7 mouse cellular contexts compared by ENCODE assay signal in the genomic region with DNA sequence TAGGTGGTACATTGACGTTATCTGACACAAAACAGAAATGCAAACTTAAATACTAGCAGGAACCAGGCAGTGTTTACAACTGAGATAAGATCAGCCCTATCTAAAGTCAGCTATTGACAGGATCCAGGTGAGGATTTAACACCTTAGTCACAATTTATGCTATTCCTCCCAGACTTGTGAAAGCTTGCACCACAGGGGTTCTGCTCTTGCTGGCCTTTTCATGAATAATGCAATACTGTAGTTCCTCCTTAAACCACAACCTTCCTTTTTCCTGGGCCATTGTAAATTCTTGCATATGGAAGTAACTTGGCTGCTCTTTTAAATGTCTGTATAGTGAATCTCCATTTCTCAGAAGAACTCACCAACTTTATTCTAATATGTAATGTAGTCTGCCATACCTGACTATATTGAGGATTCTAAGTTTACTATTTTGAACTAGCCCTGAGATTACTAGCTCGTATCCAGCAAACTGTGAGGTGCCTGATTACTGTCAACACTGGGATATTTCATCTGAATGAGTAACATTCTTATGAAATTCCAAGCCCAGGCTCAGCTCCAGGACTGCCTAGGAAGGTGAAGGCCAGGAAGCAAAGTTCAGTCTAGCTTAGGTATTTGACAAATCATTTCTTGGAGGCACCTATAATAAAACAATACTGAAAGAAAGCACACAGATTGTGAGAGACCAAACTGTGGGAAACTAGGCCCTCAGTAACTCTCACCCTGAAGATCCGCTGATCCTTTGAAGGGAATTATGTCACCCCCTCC.
DNase-seq lines count a peak whose midpoint lies in the region.

No protein-coding gene starts in this region.

- DNase-seq in ES-CJ7 (ENCODE audit: low read depth, low spot score) (peak; percentile 47), R1 (ENCODE audit: low read depth, low spot score) (peak; percentile 90)
- DNase-seq in adrenal gland, adult 2 months, result peak; percentile 11
- DNase-seq in adrenal gland, postnatal 14 days, result peak; percentile 4
- peak; percentile 6 for DNase-seq in kidney, adult 18-20 months
- peak; percentile 24 to 52 for DNase-seq in kidney, adult 8-10 months
- DNase-seq in kidney, postnatal 36 days, result peak; percentile 27 to 34

Comparison
In these comparisons a context has a peak if more than half of its experiments do, and no peak if none do; other contexts are left out.
1. Peak in every context shown above with its lines: DNase-seq.
2. DNase-seq: peak in every context shown above with its lines; median percentile 90 in R1; 47 in ES-CJ7; 38 in kidney, adult 8-10 months; 30 in kidney, postnatal 36 days; 11 in adrenal gland, adult 2 months; 6 in kidney, adult 18-20 months; 4 in adrenal gland, postnatal 14 days.